Mouse (Mus musculus): ENCODE data around the gene Ntf3. TPM values are rescaled to one million over a fixed set of nuclear protein-coding genes. Genes with fewer than 3 reads are reported as not detected.

Ntf3 gene
- polyA plus RNA-seq, 1 experiment from 2014 or later: 1.5 TPM

DNA sequence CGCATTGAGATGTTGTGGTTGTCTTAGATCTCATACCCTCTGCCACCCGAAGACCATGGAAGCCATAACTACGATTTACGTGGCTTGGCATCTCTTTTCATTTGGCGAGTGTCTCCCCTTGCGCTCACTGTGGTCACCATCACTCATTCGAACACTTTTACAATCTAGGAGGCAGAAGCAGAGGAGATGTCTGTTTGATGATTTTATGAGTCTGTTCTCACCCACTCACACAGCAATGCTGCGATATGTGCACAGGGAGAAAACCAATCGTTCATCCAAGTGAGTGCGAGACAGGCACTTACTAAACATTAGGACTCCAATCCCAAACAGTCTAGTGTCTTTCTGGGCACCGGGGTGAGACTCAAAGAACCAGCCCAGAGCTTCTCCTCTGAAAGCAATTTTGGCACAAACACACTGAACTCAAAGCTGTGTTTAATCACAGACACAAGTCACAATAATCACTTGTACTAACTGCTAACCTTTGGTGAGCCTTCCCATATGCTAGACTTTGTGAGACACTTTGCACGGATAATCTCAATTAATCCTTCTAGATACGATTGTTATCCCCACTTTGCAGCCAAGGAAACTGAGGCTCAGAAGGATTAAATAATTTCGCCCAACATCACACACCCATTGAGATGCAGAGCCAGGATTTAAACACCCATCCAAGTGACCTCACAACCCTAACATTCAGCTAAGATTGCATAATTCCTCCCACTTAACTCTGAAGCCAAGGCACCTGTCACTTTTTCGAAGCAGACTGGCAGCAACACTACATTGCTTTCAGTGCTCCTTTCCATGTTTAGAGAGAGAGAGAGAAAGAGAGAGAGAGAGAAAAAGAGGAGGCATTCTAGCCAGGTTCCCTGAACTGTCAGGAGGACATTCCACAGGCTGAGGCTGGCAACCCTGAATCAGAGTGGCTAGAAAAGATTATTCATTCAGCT is 55.5 kb downstream of the Ntf3 start:
- Histone ChIP-seq H3K27ac (no peak overlapping the region), H3K4me3 (replicated peaks) (no peak overlapping the region), H3K9ac (replicated peaks) (no peak overlapping the region), H3K36me3 (no peaks in the 10 kb centered on the region), H3K4me2 (replicated peaks) (no peak overlapping the region), H3K27me3 (no peaks in the 10 kb centered on the region), H3K4me1 (replicated peaks) (0 out of 2 replicates have a peak, but pooled peaks cover 2% of the 10 kb centered on the region), H3K9me3 (no peaks in the 10 kb centered on the region)
- 87% methylated on average over 15 of the region's 15 CpGs for WGBS
- ATAC-seq: no peak

DNA sequence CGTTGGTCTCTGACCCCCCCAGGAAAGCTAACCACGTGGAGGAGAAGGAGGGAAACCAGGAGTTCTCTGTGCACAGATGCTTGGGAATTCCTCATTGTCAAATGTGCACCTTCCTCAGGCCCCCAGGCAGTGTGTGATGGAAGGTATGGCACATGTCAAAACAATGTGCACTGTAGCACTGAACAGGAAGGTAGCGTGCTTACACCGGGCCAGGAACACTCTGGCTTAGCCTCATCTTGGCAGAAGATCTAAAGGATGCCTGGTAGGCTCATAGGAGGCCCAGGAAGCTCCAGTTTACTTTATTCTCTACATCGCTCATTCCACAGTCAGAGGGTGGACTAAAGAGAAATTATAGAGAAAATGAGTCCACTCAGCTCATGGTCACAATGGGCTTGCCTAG is 57.5 kb downstream of the Ntf3 start:
- H3K9me3 ChIP-seq: no peaks in the 10 kb centered on the region
- no peaks in the 10 kb centered on the region for H3K4me1 ChIP-seq (replicated peaks)
- no peaks in the 10 kb centered on the region for H3K27me3 ChIP-seq
- H3K36me3 ChIP-seq: no peaks in the 10 kb centered on the region
- ATAC-seq: no peak
- no peak overlapping the region for H3K4me3 ChIP-seq (replicated peaks)
- no peak overlapping the region for H3K27ac ChIP-seq
- H3K9ac ChIP-seq (replicated peaks): no peak overlapping the region
- 81% methylated on average over 5 of the region's 5 CpGs for WGBS
- no peak overlapping the region for H3K4me2 ChIP-seq (replicated peaks)

DNA sequence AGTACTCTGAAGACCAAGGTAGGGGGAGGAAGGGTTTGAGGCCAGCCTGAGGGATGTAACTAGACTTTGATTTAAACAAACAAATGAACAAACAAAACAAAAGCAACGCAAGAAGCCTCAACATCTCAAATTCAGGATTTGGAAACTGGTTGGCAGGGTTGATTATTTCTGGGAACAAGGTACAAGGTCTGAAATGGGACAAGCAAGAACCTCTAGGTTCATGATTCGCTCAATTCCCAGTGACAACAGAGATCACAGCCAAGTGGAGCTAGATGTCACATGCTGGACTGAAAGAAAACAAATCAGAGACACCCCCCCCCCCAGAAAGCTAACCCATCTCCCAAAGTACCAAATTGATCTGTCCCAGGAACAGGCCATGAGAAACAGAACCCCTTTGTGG is 57.9 kb downstream of the Ntf3 start:
- Histone ChIP-seq H3K4me3 (replicated peaks) (no peak overlapping the region), H3K4me2 (replicated peaks) (no peak overlapping the region), H3K9me3 (no peaks in the 10 kb centered on the region), H3K27me3 (no peaks in the 10 kb centered on the region), H3K27ac (no peak overlapping the region), H3K36me3 (no peaks in the 10 kb centered on the region), H3K9ac (replicated peaks) (no peak overlapping the region), H3K4me1 (replicated peaks) (no peaks in the 10 kb centered on the region)
- 85% methylated on average over 2 of the region's 2 CpGs for WGBS
- ATAC-seq: no peak

DNA sequence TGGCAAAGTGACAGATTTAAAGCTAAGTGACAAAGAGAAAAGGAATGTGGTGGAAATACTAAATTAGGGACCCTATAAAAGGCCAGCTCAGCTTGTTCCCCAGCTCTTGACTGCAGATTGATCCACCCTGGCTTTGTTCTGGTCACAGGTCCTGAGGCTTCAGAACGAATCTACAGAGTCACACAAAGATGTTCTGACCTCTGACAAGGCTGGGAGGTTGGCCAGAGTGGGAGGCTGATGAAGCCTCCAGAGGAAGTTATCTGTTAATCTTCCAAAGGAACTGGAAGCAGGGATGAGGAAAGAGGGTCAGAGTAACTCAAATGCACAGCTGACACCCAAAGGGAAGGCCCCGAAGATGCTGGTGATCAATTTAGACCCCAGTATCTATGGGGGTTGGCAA is 59.3 kb downstream of the Ntf3 start:
- Histone ChIP-seq H3K9ac (replicated peaks) (no peak overlapping the region), H3K36me3 (no peaks in the 10 kb centered on the region), H3K4me3 (replicated peaks) (no peak overlapping the region), H3K4me1 (replicated peaks) (no peaks in the 10 kb centered on the region), H3K9me3 (no peaks in the 10 kb centered on the region), H3K27me3 (no peaks in the 10 kb centered on the region), H3K4me2 (replicated peaks) (no peak overlapping the region), H3K27ac (no peak overlapping the region)
- WGBS: 61% methylated on average over 2 of the region's 2 CpGs
- no peak for ATAC-seq

DNA sequence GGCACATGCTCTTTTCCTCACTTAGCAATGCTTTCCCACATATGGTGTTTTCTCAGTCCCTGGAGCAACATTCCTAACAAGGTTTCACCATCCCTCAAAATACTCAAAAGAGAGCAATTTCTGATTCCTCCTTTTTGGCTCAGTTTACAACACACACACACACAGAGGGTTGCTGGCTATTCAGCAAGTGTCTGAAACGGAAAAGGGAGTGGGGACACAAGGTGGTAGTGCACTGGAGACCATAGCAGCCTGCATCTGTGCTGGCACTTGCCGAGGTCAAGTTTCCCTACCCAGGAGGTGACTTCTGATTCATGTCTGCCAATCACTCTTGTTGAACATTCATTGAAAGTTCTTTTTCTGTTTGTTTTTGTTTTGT is 59.9 kb downstream of the Ntf3 start:
- no peak overlapping the region for H3K27ac ChIP-seq
- ATAC-seq: no peak
- no peaks in the 10 kb centered on the region for H3K36me3 ChIP-seq
- H3K27me3 ChIP-seq: no peaks in the 10 kb centered on the region
- no peak overlapping the region for H3K4me3 ChIP-seq (replicated peaks)
- H3K4me2 ChIP-seq (replicated peaks): no peak overlapping the region
- H3K9me3 ChIP-seq: no peaks in the 10 kb centered on the region
- 81% methylated on average over 2 of the region's 2 CpGs for WGBS
- H3K9ac ChIP-seq (replicated peaks): no peak overlapping the region
- no peaks in the 10 kb centered on the region for H3K4me1 ChIP-seq (replicated peaks)

DNA sequence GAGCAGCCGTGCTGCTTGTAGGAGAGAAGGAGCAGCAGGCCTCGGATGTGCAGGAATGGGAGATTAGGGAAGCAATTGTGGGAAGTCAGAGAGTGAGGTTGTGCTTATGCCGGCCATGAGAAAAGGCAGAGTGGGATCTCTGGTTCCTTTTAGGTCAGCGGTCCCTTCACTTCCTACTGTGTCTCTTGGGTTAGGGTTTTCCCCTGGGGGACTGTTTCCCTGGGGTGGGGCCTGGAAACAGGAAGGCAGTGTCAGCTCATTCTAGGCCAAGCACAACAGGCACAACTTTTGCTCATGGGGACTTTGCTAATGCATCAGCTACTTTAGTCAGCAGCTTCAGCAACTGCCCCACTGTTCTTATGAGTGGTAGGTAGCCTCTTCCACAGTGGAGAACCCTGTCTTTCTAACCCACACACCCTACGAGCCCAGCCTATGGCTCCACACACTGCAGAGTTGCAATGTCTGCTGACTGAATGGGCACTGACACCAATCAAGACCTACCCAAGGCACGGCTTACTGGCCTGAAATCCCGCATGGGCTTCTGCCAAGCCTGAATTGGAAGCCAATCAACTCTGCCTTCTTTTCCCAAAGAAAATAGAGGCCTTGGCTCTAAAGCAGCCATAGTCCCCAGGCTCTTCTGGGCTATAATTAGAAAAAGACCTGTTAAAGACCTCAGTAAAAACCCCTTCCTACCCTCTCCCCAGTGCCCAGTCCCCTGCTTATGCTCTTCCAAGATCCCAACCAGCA is 60.5 kb downstream of the Ntf3 start:
- Histone ChIP-seq H3K4me1 (replicated peaks) (no peaks in the 10 kb centered on the region), H3K27ac (no peak overlapping the region), H3K4me3 (replicated peaks) (no peak overlapping the region), H3K4me2 (replicated peaks) (no peak overlapping the region), H3K36me3 (no peaks in the 10 kb centered on the region), H3K9ac (replicated peaks) (no peak overlapping the region), H3K27me3 (no peaks in the 10 kb centered on the region), H3K9me3 (no peaks in the 10 kb centered on the region)
- WGBS: 85% methylated on average over 7 of the region's 7 CpGs
- no peak for ATAC-seq

DNA sequence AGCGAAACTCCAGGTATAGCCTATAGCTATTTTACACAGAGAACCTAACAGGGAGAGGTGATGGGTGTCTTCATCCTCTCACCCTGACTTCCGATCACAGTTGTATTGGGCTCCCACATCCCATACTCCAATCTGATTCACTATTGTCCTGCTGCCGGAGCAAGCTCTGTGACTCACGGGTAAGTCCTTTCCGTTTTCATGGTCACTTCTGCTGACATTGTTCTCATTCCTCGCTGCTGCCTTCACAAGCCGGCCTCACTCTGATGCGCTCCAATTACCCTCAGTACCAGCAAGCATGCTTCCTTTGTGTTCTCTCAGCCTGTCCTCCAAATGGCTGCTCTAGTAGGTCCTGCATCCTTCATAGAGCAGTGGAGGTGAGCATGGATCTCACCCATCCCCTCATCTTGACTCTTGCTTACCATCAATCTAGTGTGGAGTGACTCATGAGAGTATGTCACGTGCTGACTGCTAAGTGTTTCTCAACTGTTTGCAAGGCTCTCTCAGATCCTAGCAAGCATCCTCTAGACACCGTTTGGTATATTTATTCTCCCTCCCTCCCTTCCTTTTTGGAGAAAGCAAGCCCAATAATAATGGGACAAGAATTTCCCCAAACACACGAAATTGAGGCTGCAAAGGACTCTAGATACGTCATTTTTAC is 61.5 kb downstream of the Ntf3 start:
- Histone ChIP-seq H3K9ac (replicated peaks) (no peak overlapping the region), H3K36me3 (no peaks in the 10 kb centered on the region), H3K27me3 (no peaks in the 10 kb centered on the region), H3K9me3 (no peaks in the 10 kb centered on the region), H3K4me1 (replicated peaks) (no peaks in the 10 kb centered on the region), H3K4me3 (replicated peaks) (no peak overlapping the region), H3K4me2 (replicated peaks) (no peak overlapping the region), H3K27ac (no peak overlapping the region)
- WGBS: 73% methylated on average over 12 of the region's 12 CpGs
- no peak for ATAC-seq

DNA sequence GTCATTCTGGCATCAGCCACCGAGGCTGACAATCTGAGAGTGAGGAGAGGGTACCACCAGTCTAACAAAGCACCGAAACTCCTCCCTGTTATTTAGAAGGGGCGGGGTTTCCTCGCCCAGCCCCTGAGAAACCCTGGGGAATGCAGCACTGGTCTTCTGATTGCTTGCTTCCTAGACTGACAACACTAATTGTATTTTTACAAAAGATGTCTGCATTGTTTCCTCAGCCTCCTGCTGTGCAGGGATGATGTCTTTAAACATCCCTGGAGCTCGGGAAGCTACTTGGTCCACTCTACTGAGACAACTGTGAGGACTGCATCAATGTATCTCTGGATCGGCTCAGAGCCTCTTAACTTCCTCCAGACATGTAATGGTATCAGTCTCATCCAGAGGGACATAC is 64.1 kb downstream of the Ntf3 start:
- H3K9me3 ChIP-seq: no peaks in the 10 kb centered on the region
- 66% methylated on average over 6 of the region's 6 CpGs for WGBS
- H3K27ac ChIP-seq: no peak overlapping the region
- no peak overlapping the region for H3K4me2 ChIP-seq (replicated peaks)
- no peaks in the 10 kb centered on the region for H3K4me1 ChIP-seq (replicated peaks)
- no peak overlapping the region for H3K4me3 ChIP-seq (replicated peaks)
- H3K27me3 ChIP-seq: no peaks in the 10 kb centered on the region
- H3K9ac ChIP-seq (replicated peaks): no peak overlapping the region
- ATAC-seq: no peak
- no peaks in the 10 kb centered on the region for H3K36me3 ChIP-seq

DNA sequence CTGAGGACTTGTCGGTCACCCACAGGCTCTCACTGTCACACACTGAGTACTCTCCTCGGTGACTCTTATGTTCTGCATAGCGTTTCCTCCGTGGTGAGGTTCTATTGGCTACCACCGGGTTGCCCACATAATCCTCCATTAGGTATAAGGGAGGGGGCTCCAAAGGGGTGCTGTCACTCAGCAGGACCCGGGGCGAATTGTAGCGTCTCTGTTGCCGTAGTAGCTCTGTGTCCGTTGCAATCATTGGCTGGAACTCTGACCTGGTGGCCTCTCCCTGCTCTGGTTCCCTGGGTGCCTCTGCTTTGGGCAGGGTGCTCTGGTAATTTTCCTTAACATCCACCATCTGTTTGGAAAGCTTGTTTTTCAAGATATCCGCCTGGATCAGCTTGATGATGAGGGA is 64.7 kb downstream of the Ntf3 start:
- WGBS: 86% methylated on average over 11 of the region's 11 CpGs
- no peak for ATAC-seq

DNA sequence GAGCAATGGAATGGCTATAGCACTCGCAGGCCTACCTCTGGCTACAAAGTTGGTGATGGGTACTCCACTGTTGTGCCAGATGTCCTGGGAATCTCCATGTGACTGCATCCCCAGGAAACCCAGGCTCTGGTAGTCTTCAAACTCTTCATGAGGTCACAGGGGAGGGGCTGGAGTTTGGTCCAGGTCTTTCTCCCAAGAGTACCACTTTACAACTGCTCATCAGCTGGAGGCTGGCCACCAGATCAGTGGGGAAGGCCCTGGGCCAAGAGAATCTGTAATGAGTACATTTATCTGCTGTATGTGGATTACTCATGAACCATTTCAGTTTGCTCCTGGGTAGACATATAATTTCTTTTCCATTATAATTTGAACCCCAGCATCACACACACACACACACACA is 66.1 kb downstream of the Ntf3 start:
- Histone ChIP-seq H3K4me1 (replicated peaks) (no peaks in the 10 kb centered on the region), H3K9me3 (no peaks in the 10 kb centered on the region), H3K4me2 (replicated peaks) (no peak overlapping the region), H3K27ac (no peak overlapping the region), H3K9ac (replicated peaks) (no peak overlapping the region), H3K36me3 (no peaks in the 10 kb centered on the region), H3K27me3 (no peaks in the 10 kb centered on the region), H3K4me3 (replicated peaks) (no peak overlapping the region)
- WGBS: 100% methylated on average over 1 of the region's 1 CpGs
- ATAC-seq: no peak

More for the DNA sequence above, 64.7 kb downstream of the Ntf3 start:
- no peaks in the 10 kb centered on the region for H3K4me1 ChIP-seq (replicated peaks)
- no peaks in the 10 kb centered on the region for H3K27me3 ChIP-seq
- H3K4me3 ChIP-seq (replicated peaks): no peak overlapping the region
- no peaks in the 10 kb centered on the region for H3K9me3 ChIP-seq
- no peak overlapping the region for H3K9ac ChIP-seq (replicated peaks)
- no peaks in the 10 kb centered on the region for H3K36me3 ChIP-seq
- H3K27ac ChIP-seq: no peak overlapping the region
- H3K4me2 ChIP-seq (replicated peaks): no peak overlapping the region

DNA sequence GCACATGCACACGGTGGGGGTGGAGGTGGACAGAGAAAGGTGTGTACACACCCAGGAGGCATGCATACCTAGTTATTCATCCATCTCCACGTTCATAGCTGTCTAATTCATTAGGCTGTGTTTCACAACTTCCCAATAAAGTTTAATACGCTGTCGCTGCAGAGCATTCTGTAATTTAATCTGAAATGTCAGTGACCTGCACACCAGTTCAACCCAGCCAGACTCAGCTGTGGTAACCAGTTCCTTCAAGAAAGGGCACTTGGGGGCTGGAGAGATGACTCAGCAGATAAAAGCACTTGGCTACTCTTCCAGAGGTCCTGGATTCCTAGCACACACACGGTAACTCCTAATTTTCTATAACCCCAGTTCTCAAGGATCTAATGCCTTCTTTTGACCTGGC is 69.2 kb downstream of the Ntf3 start:
- WGBS: 86% methylated on average over 5 of the region's 5 CpGs
- Histone ChIP-seq H3K4me2 (replicated peaks) (no peak overlapping the region), H3K27ac (no peak overlapping the region), H3K9me3 (no peaks in the 10 kb centered on the region), H3K4me1 (replicated peaks) (no peaks in the 10 kb centered on the region), H3K9ac (replicated peaks) (no peak overlapping the region), H3K36me3 (no peaks in the 10 kb centered on the region), H3K4me3 (replicated peaks) (no peak overlapping the region), H3K27me3 (no peaks in the 10 kb centered on the region)
- ATAC-seq: no peak

DNA sequence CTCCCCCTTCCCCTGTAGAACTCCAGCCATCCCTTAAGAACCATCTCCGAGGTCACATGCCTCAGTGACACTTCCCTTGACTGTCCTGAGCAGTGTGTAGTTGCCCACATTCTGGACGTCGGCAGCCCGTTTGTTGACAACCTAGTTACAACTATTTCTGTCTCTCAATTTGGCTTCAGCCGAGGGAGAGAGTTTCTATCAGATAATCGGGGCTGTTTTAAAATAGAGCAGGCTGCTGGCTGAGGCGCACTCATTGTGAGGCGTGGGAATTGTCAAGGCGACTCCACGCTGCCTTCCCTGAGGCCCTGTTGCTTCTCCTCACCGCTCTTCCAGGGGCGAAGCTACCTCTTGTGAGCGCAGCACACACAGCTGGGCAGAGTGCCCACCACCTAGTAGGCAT is 70.6 kb downstream of the Ntf3 start:
- 84% methylated on average over 13 of the region's 13 CpGs for WGBS
- H3K27me3 ChIP-seq: no peaks in the 10 kb centered on the region
- no peaks in the 10 kb centered on the region for H3K36me3 ChIP-seq
- no peak overlapping the region for H3K4me3 ChIP-seq (replicated peaks)
- no peaks in the 10 kb centered on the region for H3K9me3 ChIP-seq
- H3K4me2 ChIP-seq (replicated peaks): no peak overlapping the region
- no peak for ATAC-seq
- H3K9ac ChIP-seq (replicated peaks): no peak overlapping the region
- H3K27ac ChIP-seq: no peak overlapping the region
- H3K4me1 ChIP-seq (replicated peaks): no peaks in the 10 kb centered on the region
